Mouse (Mus musculus): ENCODE data around the gene U2af2.
A peak's percentile ranks its signal among the peaks of the same experiment; 100 is the strongest.
"Not testable (repeated sequence)": the region's sequence is repeated elsewhere in the genome, so short reads cannot be mapped to it uniquely, and the experiment has no call there.

Gene U2af2

DNA sequence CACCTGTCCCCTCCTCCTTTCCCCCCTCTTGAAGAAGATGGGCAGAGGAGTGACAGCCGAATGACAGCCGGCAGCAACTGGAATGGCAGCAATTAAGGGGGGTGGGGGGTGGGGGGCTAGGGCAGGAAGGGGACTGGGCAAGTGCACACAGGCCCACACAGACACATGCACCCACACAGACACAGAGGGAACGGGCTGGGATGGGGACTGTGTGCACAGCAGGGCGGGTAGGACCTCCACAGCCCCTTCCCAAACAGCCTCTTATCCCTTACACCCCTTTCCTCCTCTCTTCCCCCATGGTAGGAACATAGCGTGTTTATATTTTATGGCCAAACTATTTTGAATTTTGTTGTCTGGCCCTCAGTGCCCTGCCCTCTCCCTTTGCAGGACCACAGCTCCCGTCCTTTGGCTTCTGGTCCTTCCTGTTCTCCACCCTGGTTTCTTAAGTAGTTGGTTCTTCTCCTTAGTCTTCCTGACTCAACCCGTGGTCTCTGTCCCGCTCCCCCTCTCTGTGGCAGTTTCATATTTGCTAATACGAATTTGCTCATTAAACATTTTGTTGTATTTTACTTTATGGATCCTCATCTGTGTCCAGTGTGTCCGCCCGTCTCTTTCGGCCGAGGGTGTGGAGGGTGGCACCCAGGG is 17.5 kb downstream of the U2af2 start:
- not testable (repeated sequence) for DNase-seq

DNA sequence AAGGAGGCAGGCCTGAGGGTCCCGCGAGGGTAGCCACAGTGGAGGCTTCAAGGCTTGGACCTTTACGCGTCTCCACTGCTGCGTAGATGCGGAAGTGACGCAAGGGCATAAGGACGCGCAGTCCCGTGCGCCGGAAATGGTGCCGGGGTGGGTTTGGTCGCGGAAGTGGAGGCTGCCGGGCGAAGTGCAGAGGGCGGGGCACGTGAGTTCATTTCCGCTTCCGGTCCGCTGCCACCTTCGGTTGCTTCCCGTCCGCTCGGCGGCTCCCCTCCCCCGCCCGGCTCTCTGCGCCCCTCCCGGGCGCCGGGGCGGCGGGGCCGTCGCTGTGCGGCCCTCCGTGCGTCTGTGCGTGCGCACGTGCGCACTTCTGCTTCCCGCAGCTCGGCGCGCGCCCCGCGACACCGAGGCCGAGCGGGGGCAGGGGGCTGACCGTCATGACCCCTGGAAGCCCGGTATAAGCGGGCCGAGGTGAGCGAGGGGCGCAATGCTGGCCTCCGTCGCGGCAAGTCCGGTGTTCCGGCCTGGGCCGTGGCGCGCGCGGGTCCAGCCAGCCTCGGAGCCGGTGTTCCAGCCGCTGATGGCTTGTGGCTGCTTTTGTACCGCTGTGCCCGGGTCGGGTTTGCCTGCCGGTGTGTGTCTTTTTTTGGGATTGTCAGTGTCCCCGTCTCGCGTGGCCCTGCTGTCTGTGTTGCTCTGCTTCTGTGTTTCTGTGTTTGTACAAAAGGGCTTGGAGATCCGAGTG is 18.2 kb downstream of the U2af2 start, which contains the start of gene Epn1:
TSS of gene Epn1 (plus strand) at position 226 of the 742 bp plus-strand sequence.
- peak; percentile 95 for DNase-seq

DNA sequence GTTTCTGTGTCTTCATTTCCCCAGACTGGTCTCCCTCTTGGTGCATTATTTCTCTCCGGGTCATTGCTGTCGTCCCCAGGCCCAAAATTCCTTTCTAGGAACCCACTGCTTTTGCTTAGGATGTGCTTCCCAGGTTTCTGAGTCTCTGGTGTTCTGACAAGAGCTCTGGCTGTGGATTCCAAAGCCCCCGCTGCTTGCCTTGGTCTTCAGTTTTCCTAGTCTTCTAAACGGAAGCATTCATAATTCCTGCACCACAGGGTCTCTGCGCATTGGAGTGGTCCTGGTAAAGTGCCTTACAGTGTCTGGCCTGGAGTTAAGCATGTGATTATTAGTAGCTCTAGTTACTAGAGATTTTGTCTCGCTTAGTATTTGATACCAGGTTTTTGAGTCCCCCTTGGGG is 18.9 kb downstream of the U2af2 start:
- DNase-seq = no peak

DNA sequence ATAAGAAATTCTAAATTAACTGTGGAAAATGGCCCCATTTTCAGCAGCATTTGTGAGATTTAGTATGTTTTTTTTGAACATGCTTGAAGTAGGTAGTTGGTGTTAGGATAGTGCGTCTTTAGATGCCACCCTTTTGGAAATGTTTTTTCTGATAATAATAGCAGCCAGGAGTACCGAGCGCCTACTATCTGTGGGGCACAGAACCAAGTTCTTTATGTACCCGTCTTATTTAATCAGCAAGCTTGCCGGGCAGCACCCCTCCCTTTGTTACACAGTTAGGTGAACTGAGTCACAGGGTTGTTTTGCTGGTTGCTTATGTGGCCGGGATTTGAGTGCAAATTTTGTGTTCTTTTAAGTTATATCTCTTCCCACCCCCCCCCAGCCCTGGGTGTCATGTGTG is 19.3 kb downstream of the U2af2 start:
- peak; percentile 76 for DNase-seq

GRCm38 (mm10) chr7:5081939-5082338 is 20.0 kb downstream of the U2af2 start:
- DNase-seq = no peak

- no peak for DNase-seq
Observed at GRCm38 (mm10) chr7:5083325-5084105, 21.6 kb downstream of the U2af2 start.

GRCm38 (mm10) chr7:5085512-5085911 is 23.6 kb downstream of the U2af2 start:
- DNase-seq = no peak

GRCm38 (mm10) chr7:5086921-5087440 is 25.0 kb downstream of the U2af2 start:
- DNase-seq = no peak

DNA sequence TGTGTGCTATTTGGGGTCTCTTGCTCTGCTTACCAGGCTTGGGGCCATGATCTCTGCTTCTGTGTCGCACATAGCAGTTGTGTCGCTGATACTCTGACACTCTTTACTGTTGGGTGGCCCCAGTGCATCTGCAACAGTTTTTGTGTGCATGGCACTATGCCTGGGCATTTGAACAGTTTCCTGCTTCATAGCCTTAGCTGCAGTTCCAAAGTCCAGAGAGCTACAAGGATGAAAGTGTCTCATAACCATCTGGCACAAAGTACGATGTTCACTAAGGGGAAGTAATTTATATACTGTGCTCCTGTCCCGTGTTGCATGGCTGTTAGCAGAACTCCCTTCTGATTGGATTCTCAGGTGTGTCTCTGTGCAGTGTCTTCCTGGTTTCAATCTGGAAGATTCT is 25.9 kb downstream of the U2af2 start:
- no peak for DNase-seq

DNA sequence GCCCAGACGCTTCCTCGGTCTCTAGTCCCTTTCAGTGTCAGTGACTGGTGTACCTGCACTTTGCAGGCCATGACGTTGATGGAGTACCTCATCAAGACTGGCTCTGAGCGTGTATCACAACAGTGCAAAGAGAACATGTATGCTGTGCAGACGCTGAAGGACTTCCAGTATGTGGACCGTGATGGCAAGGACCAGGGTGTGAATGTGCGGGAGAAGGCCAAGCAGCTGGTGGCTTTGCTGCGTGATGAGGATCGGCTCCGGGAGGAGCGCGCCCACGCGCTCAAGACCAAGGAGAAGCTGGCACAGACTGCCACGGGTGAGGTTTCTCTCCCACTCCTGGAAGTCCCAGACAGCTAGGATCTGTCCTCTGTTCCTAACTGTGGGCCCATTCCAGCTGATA is 27.9 kb downstream of the U2af2 start:
- no peak for DNase-seq

DNA sequence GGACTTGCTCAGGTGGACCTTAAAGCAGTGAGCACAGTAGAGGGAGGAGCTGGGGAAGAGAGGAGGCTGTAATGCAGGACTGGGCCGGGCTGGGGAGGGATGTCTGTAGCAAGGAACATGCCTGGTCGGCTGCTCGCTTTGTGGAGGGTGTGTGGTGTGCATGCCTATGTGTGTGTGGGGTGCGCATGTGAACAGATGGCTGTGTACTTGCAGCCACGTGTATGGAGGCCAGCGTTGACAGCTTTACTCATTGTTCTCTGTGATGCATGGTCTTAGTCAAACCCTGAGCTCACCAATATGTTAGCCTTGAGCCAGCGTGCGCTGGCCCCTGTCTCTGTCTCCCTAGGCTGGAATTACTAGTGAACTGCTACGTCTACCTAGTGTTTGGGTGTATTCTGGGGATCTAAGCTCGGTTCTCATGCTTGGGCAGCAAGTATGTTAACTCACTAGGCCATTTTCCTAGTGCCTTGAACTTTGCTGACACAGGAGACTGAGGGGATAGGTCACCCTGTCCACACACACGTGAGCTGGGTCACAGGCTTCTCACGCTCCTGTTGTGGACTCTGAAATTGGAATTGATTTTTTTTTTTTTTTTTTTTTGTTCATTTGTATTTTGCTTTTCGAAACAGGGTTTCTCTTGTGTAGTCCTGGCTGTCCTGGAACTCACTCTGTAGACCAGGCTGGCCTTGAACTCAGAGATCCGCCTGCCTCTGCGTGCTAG is 29.2 kb downstream of the U2af2 start:
- DNase-seq = no peak

DNA sequence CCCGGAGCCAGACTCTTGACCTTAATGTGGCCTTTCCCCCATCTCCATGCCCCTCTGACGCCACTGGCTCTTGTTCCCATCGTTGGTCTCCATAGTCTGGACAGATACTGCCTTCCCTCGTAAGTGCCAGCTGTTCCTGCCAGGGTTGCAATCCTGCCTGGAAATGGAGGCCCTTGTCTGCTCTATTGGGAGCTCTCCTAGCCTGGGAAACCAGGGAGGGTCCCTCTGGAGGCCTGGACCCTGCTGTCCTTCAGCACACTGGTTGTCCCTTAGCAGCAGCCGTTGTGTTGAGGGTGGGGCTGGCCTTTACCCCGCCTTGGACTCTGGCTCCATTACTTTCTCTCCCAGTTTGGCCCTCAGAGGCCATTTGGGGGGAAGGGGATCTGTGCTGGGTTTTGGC is 30.4 kb downstream of the U2af2 start:
- DNase-seq = no peak

- DNase-seq = no peak
Observed at GRCm38 (mm10) chr7:5092831-5093510, 31.0 kb downstream of the U2af2 start.

DNA sequence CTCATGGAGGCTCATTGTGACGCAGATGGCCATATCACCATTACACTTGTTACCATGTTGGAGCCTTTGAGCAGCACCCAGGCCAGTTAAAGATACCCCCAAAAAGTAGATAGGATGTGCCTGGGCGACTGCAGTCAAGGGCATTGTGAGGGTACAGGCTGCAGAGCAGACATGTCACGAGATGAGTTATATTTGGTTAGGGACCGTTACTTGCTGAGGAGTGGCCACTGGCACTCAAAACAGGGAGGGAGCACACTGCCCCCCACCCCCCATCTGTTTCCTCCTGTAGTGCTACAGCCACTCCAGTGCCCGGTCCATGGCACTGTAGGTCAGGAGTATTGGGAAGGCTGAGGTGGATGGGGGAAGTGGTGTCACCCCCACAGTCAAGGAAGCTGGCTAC is 36.8 kb downstream of the U2af2 start:
- no peak for DNase-seq

DNA sequence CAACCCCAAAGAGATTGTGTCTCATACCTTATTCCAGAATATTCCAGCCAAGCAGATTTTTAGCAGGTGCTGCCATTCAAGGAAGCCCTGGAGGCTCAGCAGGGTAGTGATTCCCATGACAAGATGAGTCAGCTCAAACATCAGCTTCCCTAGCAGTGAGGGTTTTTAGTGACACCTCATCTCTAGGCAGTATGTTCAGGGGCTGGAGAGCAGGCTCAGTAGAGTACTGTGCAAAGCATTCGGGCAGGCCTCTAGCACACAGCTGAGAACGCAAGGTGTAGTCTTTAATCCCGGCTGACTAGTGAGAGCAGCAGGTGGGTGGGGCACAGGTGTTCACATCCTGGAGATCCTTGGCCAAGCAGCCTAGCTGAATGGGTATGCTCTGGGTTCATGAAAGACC is 37.9 kb downstream of the U2af2 start:
- DNase-seq = no peak

DNA sequence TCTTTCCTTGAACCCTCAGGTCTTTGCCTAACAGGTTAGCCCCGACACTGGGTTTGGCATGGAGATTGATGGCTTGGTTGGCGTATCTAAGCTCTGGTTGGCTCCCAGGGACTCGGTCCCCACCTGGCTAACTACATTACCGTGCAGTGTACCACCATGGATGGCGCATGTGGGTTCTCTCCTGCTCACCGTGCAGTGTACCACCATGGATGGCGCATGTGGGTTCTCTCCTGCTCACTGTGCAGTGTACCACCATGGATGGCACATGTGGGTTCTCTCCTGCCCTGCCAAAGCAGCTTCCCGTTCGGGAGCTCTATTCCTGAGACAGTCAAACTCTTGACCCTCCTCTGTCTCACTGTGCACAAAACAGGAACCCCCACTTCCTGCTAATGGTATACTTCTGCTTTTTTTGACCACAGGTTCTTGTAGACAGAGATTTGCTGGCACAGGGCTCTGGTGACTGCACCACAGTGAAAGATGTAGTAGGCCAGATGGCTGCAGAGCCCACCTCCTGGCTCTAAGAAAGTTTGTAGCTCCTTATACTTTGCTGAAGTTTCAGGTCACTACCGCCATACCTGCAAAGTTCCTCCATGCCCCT is 39.2 kb downstream of the U2af2 start:
- no peak for DNase-seq

DNA sequence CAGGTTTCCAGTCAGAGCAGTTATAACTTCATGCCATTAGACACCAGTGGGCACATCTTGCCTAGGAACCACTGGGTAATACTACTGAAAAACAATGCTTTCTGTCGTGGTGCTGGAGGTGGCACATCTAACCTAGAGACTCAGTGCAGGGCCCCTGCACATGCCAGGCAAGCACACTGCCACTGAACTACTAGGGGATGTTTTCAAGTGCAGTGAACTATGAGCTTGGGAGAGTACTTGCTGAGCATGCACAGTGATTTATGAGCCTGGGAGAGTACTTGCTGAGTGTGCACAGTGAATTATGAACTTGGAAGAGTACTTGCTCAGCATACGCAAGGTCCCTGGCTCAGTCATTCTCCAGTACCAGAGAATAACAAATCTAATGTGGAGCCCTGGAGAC is 40.6 kb downstream of the U2af2 start:
- no peak for DNase-seq

DNA sequence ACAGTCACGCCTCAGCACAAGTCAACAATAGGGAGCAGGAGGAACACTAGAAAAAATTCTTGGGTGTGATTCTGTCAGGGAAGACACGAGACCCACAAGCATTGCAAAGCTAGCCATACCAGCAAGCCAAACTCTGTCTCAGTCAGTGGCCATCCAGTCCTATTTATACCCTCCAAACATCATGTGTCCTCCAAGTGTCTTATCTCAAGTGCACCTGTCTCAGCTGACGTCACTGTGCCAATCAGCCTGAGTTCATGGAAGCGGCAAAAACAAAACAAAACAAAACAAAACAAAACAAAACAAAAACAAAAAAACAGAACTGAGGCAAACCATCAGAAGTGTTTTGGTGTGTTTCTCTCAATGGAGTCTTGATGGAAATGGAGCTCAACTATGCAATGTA is 46.3 kb downstream of the U2af2 start:
- DNase-seq = no peak

DNA sequence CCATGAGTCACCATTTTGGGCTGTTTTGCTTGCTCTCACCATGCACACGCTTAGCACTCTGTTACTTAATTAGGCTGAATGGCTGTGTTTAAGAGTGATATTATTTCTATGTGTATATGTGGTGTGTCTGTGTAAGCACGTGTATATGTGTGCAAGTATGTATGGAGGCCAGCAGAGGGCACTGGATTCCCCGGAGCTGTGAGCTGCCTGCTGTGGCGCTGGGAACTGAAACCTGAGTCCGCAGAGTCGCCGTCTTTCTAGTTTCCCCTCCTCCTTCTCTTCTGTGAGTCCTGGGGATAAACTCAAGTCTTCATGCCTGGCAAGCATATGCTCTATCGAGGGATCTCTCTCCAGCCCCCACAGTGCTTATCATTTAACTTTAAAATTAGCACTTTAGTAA is 47.4 kb downstream of the U2af2 start:
- no peak for DNase-seq

DNA sequence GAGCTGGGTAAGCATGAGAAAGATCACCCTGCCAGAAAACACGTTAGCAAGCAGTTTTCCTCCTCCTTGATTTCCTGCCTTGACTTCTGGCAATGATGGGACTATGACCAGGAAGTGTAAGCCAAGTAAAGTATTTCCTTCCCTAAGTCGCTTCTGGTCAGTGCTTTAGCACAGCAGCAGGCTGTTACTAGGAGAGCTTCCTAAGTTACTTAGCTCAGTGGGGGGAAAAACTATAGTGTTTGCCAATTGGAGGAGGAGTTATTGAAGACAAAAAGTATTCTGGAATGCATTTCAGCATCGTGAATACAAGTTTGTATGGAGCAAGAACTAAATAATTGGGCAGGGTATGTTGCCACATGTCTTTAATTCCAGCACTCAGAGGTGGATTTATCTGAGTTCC is 50.8 kb downstream of the U2af2 start:
- DNase-seq = no peak

DNA sequence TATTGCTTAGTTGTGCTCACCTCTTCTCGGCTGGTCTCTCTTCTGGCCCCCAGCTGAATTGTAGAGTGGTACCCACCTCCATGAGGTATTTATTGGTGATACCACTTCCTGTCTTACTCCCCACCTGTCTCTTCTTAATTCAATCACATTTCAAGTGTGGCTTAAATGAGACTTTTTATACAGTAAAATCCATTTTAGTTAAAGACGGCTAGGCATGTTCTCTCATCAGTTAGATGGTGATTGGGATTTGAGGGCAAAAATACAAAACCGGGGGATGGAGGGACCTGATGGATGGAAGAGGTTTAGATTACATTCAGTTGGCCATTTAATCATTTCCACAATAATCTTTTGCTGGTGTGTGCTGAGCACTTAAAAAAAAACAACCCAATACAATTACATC is 54.9 kb downstream of the U2af2 start, which contains the start of gene Rfpl4:
TSS of gene Rfpl4 (minus strand) at position 101 of the 400 bp plus-strand sequence.
- no peak for DNase-seq

DNA sequence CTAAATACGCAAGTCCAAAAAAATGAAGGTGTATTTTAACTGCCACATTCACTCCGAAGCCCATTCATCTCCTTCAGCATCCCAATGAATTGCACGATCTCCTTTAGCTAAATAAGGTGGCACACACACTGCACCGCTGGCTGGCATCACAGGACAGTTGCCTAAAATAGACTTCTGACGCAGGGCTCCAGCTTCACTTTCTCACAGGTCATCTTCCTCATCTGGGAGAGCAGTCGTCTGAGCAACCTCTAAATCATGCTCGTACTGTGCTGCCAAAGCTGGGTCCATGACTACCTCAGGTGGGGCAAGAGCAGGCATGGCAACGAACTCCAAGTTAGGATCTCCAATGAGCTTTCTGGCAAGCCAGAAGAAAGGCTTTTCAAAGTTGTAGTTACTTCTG is 63.1 kb downstream of the U2af2 start:
- DNase-seq = no peak

Measured in liver (tissue).